Mouse (Mus musculus): ENCODE measurements at regions not wholly inside any gene's neighbourhood (a gene's known extent, or its start where the extent isn't known, plus 50 kb on each side); places are given as distances from the start of the nearest gene placed in this dataset.
"Not testable (repeated sequence)": the region's sequence is repeated elsewhere in the genome, so short reads cannot be mapped to it uniquely, and the experiment has no call there.

DNA sequence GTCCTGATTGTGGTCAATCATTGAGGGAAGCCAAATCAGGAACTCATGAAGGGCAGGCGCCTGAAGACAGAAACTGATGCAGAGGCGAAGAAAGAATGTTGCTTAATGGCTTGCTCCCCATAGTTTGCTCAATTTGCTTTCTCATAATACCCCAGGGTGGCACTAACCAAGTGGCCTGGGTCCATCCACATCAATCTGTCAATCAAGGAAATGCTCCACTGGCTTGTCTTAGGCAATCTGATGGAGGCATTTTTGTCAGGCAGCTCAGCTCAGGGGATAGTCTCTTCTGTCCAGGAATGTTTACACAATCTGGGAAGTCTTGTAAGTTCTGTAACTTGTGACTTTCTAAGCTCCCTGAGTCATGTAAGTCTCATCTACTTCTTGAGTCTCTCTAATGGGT, 50.0 kb upstream of the Klhl24 start:
- no peak for DNase-seq (ENCODE audit: low spot score)

DNA sequence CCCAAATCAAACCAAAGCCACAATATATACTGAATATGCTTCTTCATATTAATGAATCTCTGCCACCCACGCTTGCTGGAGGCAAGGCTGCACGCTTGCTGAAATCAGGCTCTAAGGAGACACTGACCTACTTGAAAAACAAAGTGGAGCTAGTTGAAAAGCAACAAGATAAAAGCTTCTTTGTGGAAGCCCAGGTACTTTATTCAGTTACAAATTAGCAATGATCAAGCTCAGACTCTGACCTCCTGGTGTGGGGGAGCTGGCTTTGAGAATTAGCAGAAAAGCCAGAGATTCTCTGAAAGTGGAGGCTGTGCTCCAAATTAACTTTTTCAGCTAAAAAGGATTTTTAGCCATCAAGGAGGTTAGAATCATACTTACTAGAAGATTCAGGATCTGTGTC, 52.3 kb upstream of the Klhl6 start:
- DNase-seq (ENCODE audit: low spot score), result not testable (repeated sequence)

DNA sequence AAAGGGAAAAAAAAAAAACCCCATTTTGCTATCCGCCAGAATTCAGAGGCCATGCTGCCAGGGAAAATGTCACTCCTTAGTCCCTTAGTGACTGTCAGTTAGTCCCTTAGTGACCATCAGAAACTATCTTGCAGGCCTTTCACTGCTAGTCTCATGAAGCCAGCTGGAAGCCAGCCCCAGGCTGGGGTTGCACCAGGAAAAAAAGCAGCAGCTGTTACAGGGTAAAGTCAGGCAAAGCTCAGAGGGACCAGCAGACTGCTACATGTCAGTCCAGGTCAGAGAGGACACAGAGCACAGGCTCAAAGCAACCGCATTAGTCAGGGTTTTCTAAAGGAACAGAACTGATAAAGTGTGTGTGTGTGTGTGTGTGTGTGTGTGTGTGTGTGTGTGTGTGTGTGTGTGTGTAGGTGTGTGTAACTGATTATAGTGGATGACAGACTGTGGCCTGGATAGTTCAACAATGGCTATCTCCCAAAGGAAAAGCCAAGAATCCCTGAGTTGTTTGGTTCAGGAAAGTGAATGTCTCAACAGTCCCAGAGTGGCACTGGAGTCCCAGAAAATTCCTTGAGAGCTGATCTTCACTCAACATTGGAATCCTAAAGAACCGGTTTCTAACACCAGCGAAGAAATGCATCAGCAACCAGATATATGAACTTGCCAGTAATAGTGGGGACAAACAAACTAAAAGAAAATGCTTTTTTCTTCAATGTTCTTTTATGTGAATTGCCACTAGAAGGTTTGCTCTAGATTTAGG, 49.7 kb upstream of the Klhl6 start:
- DNase-seq (ENCODE audit: low spot score), result peak; percentile 84
